Mouse (Mus musculus) erythroblast, adult 5-6 weeks (primary cell): ENCODE results near the gene Cemip. TPM values are rescaled to one million over a fixed set of nuclear protein-coding genes. Genes with fewer than 3 reads are reported as not detected.

Experiments
- total RNA-seq, 2 experiments: library from RNA; stranded (forward) in 1 of 2; stranded (reverse) in 1 of 2; fragments of 150-400 nt in 1 of 2; fragments of 200-764, 138-1000 nt in 1 of 2; gene quantifications; 2 replicates each; pipeline versions ENCODE4 v1.2.3 to v1.2.4; 2015 to 2017; ENCODE audit warnings: low replicate concordance in 2 of 2

Cemip gene
- total RNA-seq, 2 experiments from 2014 or later, result not detected

Other genes starting within 250 kb of the Cemip start
- 6.7 and 8.8 TPM in 2 replicates for gene Tlnrd1, start 202.2 kb downstream of the Cemip start, total RNA-seq (2015; ENCODE audit: low replicate concordance)
- 8.3 and 12.4 TPM in 2 replicates for gene Tlnrd1, start 202.2 kb downstream of the Cemip start, total RNA-seq (2017; ENCODE audit: low replicate concordance)
- gene Mesd, start 202.0 kb downstream of the Cemip start, total RNA-seq (2015; ENCODE audit: low replicate concordance), result 22.2 and 27.1 TPM in 2 replicates
- 28.9 and 35.9 TPM in 2 replicates for gene Mesd, start 202.0 kb downstream of the Cemip start, total RNA-seq (2017; ENCODE audit: low replicate concordance)
- gene Abhd17c, start 65.4 kb upstream of the Cemip start, total RNA-seq (2015; ENCODE audit: low replicate concordance), result 11.5 and 12.7 TPM in 2 replicates
- gene Abhd17c, start 65.4 kb upstream of the Cemip start, total RNA-seq (2017; ENCODE audit: low replicate concordance), result 4.3 and 6.8 TPM in 2 replicates